Mouse (Mus musculus) G1E (cell line): ENCODE data around the gene Spry2. TPM values are rescaled to one million over a fixed set of nuclear protein-coding genes. Genes with fewer than 3 reads are reported as not detected.

Source experiments
- ATAC-seq: 2 replicates; pipeline ENCODE4 v1.8.0; 2016; ENCODE audit warnings: mild to moderate bottlenecking; ENCODE audit not compliant: insufficient number of reproducible peaks, poor library complexity, low FRiP score, severe bottlenecking; ENCODE audit errors: extremely low read depth
- DNase-seq: peaks from one replicate; pipeline ENCODE4 v3.0.0; 2012; ENCODE audit warnings: low spot score
- H3K27me3 ChIP-seq: 2 replicates; pipeline ENCODE4 v1.6.1; 2012; ENCODE audit warnings: mild to moderate bottlenecking, low read length, inconsistent platforms; ENCODE audit not compliant: insufficient read depth
- H3K36me3 ChIP-seq: replicated peaks from 2 replicates; pipeline ENCODE3; 2012; ENCODE audit warnings: mild to moderate bottlenecking, inconsistent platforms
- H3K4me1 ChIP-seq: 2 replicates; pipeline ENCODE4 v1.6.1; 2012; ENCODE audit warnings: low read depth, low read length, inconsistent platforms, mixed read lengths; ENCODE audit not compliant: insufficient read depth
- H3K4me3 ChIP-seq: 2 replicates; pipeline ENCODE4 v1.5.1; 2012; ENCODE audit warnings: low read depth, mild to moderate bottlenecking, inconsistent platforms, low read length, moderate library complexity, mixed read lengths
- H3K9me3 ChIP-seq: replicated peaks from 2 replicates; pipeline ENCODE4 v1.6.1; 2012; ENCODE audit warnings: inconsistent platforms
- CTCF ChIP-seq: IDR thresholded peaks from 2 replicates; pipeline ENCODE4 v1.5.1; 2012; ENCODE audit warnings: low read depth, low read length, inconsistent platforms, mixed read lengths
- GATA2 ChIP-seq: IDR thresholded peaks from 2 replicates; pipeline ENCODE4 v1.6.1; 2012; ENCODE audit warnings: low read depth, low read length, inconsistent platforms, borderline replicate concordance
- POLR2AphosphoS5 ChIP-seq: IDR thresholded peaks from 2 replicates; pipeline ENCODE4 v1.6.1; 2012; ENCODE audit warnings: low read depth, low read length, inconsistent platforms; ENCODE audit not compliant: insufficient replicate concordance
- TAL1 ChIP-seq: conservative IDR thresholded peaks from 2 replicates; pipeline ENCODE4 v1.6.1; 2012; ENCODE audit warnings: low read depth, low read length, inconsistent platforms, mixed read lengths
- polyA plus RNA-seq: library from polyadenylated mRNA; stranded (reverse); fragments of >175 nt; gene quantifications from 2 replicates; pipeline ENCODE4 v1.2.3, GENCODE M21; 2012
- total RNA-seq, 2 experiments: library from RNA; stranded (forward) in 1 of 2; stranded (reverse) in 1 of 2; fragments of 200-1000 nt in 1 of 2; fragments of >200 nt in 1 of 2; fragmentation: Nextera tagmentation in 1 of 2; gene quantifications; 2 replicates each; pipeline ENCODE4 v1.2.3; 2014 to 2017

Gene Spry2
- total and polyA plus RNA-seq, 3 experiments, result 0.11 TPM; not detected in 2

DNA sequence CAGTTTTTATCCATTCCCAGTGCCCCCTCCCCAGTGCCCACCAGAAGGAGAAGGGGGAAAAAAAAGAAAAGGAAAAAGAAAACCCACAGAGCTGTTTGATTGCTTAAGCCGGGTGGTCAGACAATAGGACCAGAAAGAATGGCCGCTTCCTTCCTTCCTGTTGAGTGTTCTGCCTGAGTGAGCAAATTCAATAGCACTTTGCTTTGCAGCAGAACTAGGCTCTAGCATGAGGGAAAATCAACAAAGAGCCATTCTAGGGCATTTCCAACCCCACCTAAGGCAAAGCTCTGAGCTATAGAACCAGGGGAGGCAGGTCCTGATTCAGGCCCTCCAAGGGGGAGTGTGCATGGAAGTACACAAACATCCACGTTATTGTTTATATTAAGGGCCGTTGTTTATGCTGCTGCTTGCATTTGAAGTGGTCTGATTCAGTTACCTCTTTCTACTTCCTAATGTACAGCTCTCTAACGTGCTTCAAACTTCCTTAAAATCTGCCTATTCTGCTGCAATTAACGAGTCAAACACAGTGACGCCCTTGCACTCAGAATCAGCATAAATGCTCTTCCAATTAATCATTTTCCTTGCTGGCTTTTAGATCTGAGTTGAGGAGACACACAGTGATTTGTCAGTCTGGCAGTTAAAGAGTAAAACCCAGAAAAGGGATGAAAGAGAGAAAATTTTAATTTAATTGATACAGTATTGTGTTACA lies 45.1 kb downstream of the Spry2 start:
- no peak overlapping the region for H3K4me3 ChIP-seq
- peaks cover 24% of the 10 kb centered on the region for H3K9me3 ChIP-seq
- H3K4me1 ChIP-seq, result no peaks in the 10 kb centered on the region
- no peak for TF ChIP-seq CTCF
- no peak for TF ChIP-seq TAL1
- no peak for TF ChIP-seq GATA2
- TF ChIP-seq POLR2AphosphoS5, result no peak
- ATAC-seq (no peak), DNase-seq (no peak)
- no peaks in the 10 kb centered on the region for H3K27me3 ChIP-seq
- H3K36me3 ChIP-seq, result no peaks in the 10 kb centered on the region

Other genes with a start within 250 kb of the Spry2 start
- not detected in 2 replicates for gene Trim52, start 209.4 kb upstream of the Spry2 start, total RNA-seq (2014; fragmentation: Nextera tagmentation)
- gene Trim52, start 209.4 kb upstream of the Spry2 start, total RNA-seq (2017), result 0.05 and 0.06 TPM in 2 replicates
- not detected in 2 replicates for gene Trim52, start 209.4 kb upstream of the Spry2 start, polyA plus RNA-seq